Mouse (Mus musculus): ENCODE data around the gene Mki67.

- TF ChIP-seq POLR2A (IDR thresholded peaks at IDR 0.05; ENCODE audit: control insufficient read depth, low read depth, low read length): no peak
- no peak for TF ChIP-seq CTCF (IDR thresholded peaks at IDR 0.05; ENCODE audit: control insufficient read depth, insufficient read depth, insufficient replicate concordance, low read depth, low read length)
These were observed 17.8 kb downstream of the Mki67 start for GRCm38 (mm10) chr7:135698362-135698761.

Data from testis, adult 2 months (tissue).